Mouse (Mus musculus) heart, adult 2 months (tissue): Measurements from ENCODE around the gene 5430419D17Rik.

Source experiments
- CTCF ChIP-seq: fragments of 200-600 bp; IDR thresholded peaks from 2 replicates; pipeline ENCODE4 v1.8.1; 2022; ENCODE audit warnings: antibody characterized with exemption, mild to moderate bottlenecking, moderate library complexity
- EP300 ChIP-seq: fragments of 200-500 bp; IDR thresholded peaks from 2 replicates; pipeline ENCODE4 v1.6.1; 2011; ENCODE audit warnings: low read depth, low read length, control low read depth; ENCODE audit not compliant: insufficient read depth
- POLR2A ChIP-seq: fragments of 200-500 bp; IDR thresholded peaks from 2 replicates; pipeline ENCODE4 v1.6.1; 2011; ENCODE audit warnings: mild to moderate bottlenecking, low read depth, low read length, control low read depth; ENCODE audit not compliant: insufficient read depth

DNA sequence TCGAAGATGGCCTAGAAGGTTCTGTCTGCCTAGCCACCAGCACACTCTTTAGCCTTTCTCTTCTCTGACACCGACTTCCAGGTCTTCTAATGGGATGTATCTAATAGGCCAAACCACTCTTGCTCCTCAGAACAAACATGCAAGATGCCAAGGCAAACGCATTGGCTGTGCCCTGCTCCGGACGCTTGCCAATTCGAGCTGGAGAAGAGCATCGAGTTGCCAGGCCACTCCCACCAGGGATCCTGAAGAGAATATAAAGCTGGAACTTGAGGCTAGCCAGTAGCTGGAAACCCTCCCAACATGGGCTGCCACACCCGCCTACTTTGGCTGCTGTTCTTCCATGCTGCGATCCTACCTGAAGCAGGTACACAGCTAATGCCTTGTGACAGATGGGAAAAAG is at the start of gene 5430419D17Rik:
- TF ChIP-seq CTCF: no peak
- no peak for TF ChIP-seq POLR2A
- TF ChIP-seq EP300: no peak
